Mouse (Mus musculus) forebrain, embryonic 16.5 days (tissue): ENCODE measurements around the gene Ate1. TPM values are rescaled to one million over a fixed set of nuclear protein-coding genes. Genes with fewer than 3 reads are reported as not detected.
"Not testable (repeated sequence)": the region's sequence is repeated elsewhere in the genome, so short reads cannot be mapped to it uniquely, and the experiment has no call there.

Source experiments
- ATAC-seq: fragments of 200-750 bp; cut with Nextera tagmentation; 2 replicates; pipeline ENCODE4 v1.8.0; 2017; ENCODE audit warnings: mild to moderate bottlenecking, moderate library complexity
- H3K27ac ChIP-seq: fragments of 300-500 bp; sonication (generic); 2 replicates; pipeline ENCODE4 v1.5.1; 2014; ENCODE audit warnings: low read length, control low read depth
- H3K27me3 ChIP-seq: fragments of 300-500 bp; sonication (generic); replicated peaks from 2 replicates; pipeline ENCODE4 v1.6.1; 2014; ENCODE audit warnings: low read length; ENCODE audit not compliant: control insufficient read depth, insufficient read depth
- H3K36me3 ChIP-seq: fragments of 300-500 bp; sonication (generic); 2 replicates; pipeline ENCODE4 v1.6.1; 2014; ENCODE audit not compliant: control insufficient read depth, insufficient read depth
- H3K4me1 ChIP-seq: fragments of 300-500 bp; sonication (generic); replicated peaks from 2 replicates; pipeline ENCODE4 v1.6.1; 2014; ENCODE audit warnings: low read length; ENCODE audit not compliant: control insufficient read depth, insufficient read depth
- H3K4me2 ChIP-seq: fragments of 300-500 bp; sonication (generic); 2 replicates; pipeline ENCODE4 v1.6.1; 2014; ENCODE audit warnings: mild to moderate bottlenecking, low read length, control low read depth
- H3K4me3 ChIP-seq: fragments of 300-500 bp; sonication (generic); replicated peaks from 2 replicates; pipeline ENCODE4 v1.5.1; 2014; ENCODE audit warnings: mild to moderate bottlenecking, low read length, control low read depth
- H3K9ac ChIP-seq: fragments of 300-500 bp; sonication (generic); replicated peaks from 2 replicates; pipeline ENCODE4 v1.6.1; 2014; ENCODE audit warnings: low read depth, low read length, control low read depth
- H3K9me3 ChIP-seq: fragments of 300-500 bp; sonication (generic); 2 replicates; pipeline ENCODE4 v1.6.1; 2016; ENCODE audit warnings: low read length; ENCODE audit not compliant: control insufficient read depth
- WGBS: fragments of 180-500 bp; shearing (Covaris S2); extraction: QIAGEN DNeasy Blood & Tissue Kit; methylation state at CpG from one replicate; pipeline ENCODE4 v1.1.7; 2014; 5-methylcytosine and 5-hydroxymethylcytosine counted together
- polyA plus RNA-seq: library from polyadenylated mRNA; unstranded; fragments of >200 nt; fragmentation: Nextera tagmentation; extraction: Ambion mirVana; gene quantifications from 2 replicates; pipeline ENCODE4 v1.2.1, GENCODE M21; 2015

The Ate1 gene
- polyA plus RNA-seq, 1 experiment from 2014 or later = 95.4 TPM

GRCm38 (mm10) chr7:130503006-130503405, 17.2 kb downstream of the Ate1 start:
- no peak for ATAC-seq

GRCm38 (mm10) chr7:130501499-130501898, 18.7 kb downstream of the Ate1 start:
- H3K4me2 ChIP-seq = no peak overlapping the region

More at GRCm38 (mm10) chr7:130503006-130503405, 17.2 kb downstream of the Ate1 start:
- no peaks in the 10 kb centered on the region for H3K27me3 ChIP-seq
- no peak overlapping the region for H3K4me3 ChIP-seq
- H3K27ac ChIP-seq = no peak overlapping the region
- WGBS = 90% methylated on average over 5 of the region's 5 CpGs
- no peak overlapping the region for H3K9ac ChIP-seq
- H3K4me1 ChIP-seq = no peaks in the 10 kb centered on the region
- peaks cover 30% of the 10 kb centered on the region for H3K36me3 ChIP-seq
- no peaks in the 10 kb centered on the region for H3K9me3 ChIP-seq
- no peak overlapping the region for H3K4me2 ChIP-seq

GRCm38 (mm10) chr7:130493346-130493745, 26.8 kb downstream of the Ate1 start:
- Histone ChIP-seq H3K27me3 (no peaks in the 10 kb centered on the region), H3K36me3 (no peaks in the 10 kb centered on the region; the same call in 1 of the 2 replicates), H3K4me3 (no peak overlapping the region), H3K9me3 (no peaks in the 10 kb centered on the region), H3K27ac (no peak overlapping the region; the same call in 1 of the 2 replicates), H3K4me2 (no peak overlapping the region), H3K9ac (no peak overlapping the region), H3K4me1 (peaks cover 4% of the 10 kb centered on the region; the same call in 1 of the 2 replicates)
- 55% methylated on average over 3 of the region's 3 CpGs for WGBS
- no peak for ATAC-seq

More at GRCm38 (mm10) chr7:130501499-130501898, 18.7 kb downstream of the Ate1 start:
- Histone ChIP-seq H3K27me3 (no peaks in the 10 kb centered on the region), H3K4me1 (no peaks in the 10 kb centered on the region), H3K9ac (no peak overlapping the region), H3K36me3 (peaks cover 20% of the 10 kb centered on the region), H3K9me3 (no peaks in the 10 kb centered on the region), H3K27ac (no peak overlapping the region), H3K4me3 (no peak overlapping the region)
- ATAC-seq = no peak
- WGBS = 78% methylated on average over 1 of the region's 1 CpGs

GRCm38 (mm10) chr7:130492026-130492425, 28.1 kb downstream of the Ate1 start:
- no peak overlapping the region for H3K4me3 ChIP-seq
- no peak overlapping the region for H3K4me2 ChIP-seq
- no peaks in the 10 kb centered on the region for H3K9me3 ChIP-seq
- ATAC-seq = no peak
- H3K27me3 ChIP-seq = no peaks in the 10 kb centered on the region
- H3K9ac ChIP-seq = no peak overlapping the region
- peaks cover 3% of the 10 kb centered on the region; the same call in 1 of the 2 replicates for H3K36me3 ChIP-seq
- no peak overlapping the region for H3K27ac ChIP-seq
- peaks cover 4% of the 10 kb centered on the region; the same call in 1 of the 2 replicates for H3K4me1 ChIP-seq

DNA sequence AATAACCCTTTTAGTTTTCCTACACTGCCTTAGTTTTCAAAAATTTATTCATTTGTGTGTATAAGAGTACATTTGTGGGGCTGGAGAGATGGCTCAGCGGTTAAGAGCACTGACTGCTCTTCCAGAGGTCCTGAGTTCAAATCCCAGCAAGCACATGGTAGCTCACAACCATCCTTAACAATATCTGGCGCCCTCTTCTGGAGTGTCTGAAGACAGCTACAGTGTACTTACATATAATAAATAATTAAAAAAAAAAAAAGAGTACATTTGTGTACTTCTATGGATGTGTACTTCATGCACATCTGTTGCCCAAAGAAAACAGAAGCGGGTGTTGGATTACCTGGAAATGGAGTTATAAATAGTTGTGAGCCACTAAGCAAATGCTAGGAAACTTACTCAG, 41.2 kb downstream of the Ate1 start:
- ATAC-seq, H3K9ac ChIP-seq, H3K4me3 ChIP-seq, H3K27ac ChIP-seq, H3K9me3 ChIP-seq, H3K36me3 ChIP-seq, H3K27me3 ChIP-seq, H3K4me2 ChIP-seq, H3K4me1 ChIP-seq: not testable (repeated sequence)
- 91% methylated on average over 3 of the region's 3 CpGs for whole genome bisulfite sequencing

GRCm38 (mm10) chr7:130475970-130476369, 44.2 kb downstream of the Ate1 start:
- Histone ChIP-seq H3K9ac (no peak overlapping the region), H3K4me3 (no peak overlapping the region), H3K4me1 (peaks cover 7% of the 10 kb centered on the region), H3K4me2 (no peak overlapping the region), H3K9me3 (no peaks in the 10 kb centered on the region), H3K27ac (no peak overlapping the region), H3K27me3 (no peaks in the 10 kb centered on the region), H3K36me3 (no peaks in the 10 kb centered on the region)
- peak; percentile 79; the same call in 1 of the 2 replicates for ATAC-seq
- 23% methylated on average over 2 of the region's 2 CpGs for WGBS

GRCm38 (mm10) chr7:130473881-130474280, 46.3 kb downstream of the Ate1 start:
- WGBS = 58% methylated on average over 3 of the region's 3 CpGs
- H3K9ac ChIP-seq = no peak overlapping the region

DNA sequence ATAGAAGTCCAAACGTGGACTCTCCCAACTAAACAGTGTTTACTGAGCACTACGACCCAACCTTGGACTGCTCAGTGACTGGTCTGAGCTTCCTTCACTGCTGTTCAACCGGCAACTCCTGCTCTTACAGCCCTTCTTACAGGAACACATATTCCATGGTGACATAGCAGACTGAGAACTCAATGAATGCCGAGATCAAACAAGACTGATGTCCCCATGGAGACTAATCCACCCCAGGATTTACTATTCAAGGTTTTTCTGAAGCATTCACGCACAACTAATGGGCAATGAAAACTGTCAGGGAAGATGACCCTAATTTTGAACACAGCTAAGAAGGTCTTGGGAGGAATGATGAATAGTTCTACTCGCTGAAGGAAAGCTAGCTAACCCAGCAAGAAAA, 47.5 kb downstream of the Ate1 start:
- H3K4me3 ChIP-seq = no peak overlapping the region
- WGBS = 7% methylated on average over 6 of the region's 6 CpGs
- no peak overlapping the region for H3K9ac ChIP-seq
- no peak overlapping the region for H3K4me2 ChIP-seq
- H3K9me3 ChIP-seq = no peaks in the 10 kb centered on the region
- H3K4me1 ChIP-seq = peaks cover 10% of the 10 kb centered on the region
- H3K36me3 ChIP-seq = no peaks in the 10 kb centered on the region
- H3K27ac ChIP-seq = no peak overlapping the region
- no peaks in the 10 kb centered on the region for H3K27me3 ChIP-seq
- no peak; the same call in 1 of the 2 replicates for ATAC-seq

More at GRCm38 (mm10) chr7:130473881-130474280, 46.3 kb downstream of the Ate1 start:
- no peak for ATAC-seq
- peaks cover 10% of the 10 kb centered on the region for H3K4me1 ChIP-seq
- no peaks in the 10 kb centered on the region for H3K36me3 ChIP-seq
- H3K4me3 ChIP-seq = no peak overlapping the region
- H3K4me2 ChIP-seq = no peak overlapping the region
- no peaks in the 10 kb centered on the region for H3K9me3 ChIP-seq
- H3K27me3 ChIP-seq = no peaks in the 10 kb centered on the region
- no peak overlapping the region for H3K27ac ChIP-seq

- 12% methylated on average over 6 of the region's 6 CpGs for WGBS
- Histone ChIP-seq H3K27ac (no peak overlapping the region), H3K4me1 (peaks cover 10% of the 10 kb centered on the region), H3K9ac (no peak overlapping the region), H3K27me3 (no peaks in the 10 kb centered on the region), H3K4me2 (no peak overlapping the region), H3K4me3 (no peak overlapping the region), H3K9me3 (no peaks in the 10 kb centered on the region), H3K36me3 (no peaks in the 10 kb centered on the region)
- ATAC-seq = no peak
These were observed 49.1 kb downstream of the Ate1 start for GRCm38 (mm10) chr7:130471045-130471444.
